Mouse (Mus musculus) gastrocnemius, postnatal 14 days (tissue): Measurements from ENCODE around the gene Cdkl3. TPM values are rescaled to one million over a fixed set of nuclear protein-coding genes. Genes with fewer than 3 reads are reported as not detected.

Experiments
- DNase-seq: peaks from one replicate; pipeline ENCODE4 v3.0.0; 2021; ENCODE audit warnings: mixed read lengths
- intact Hi-C: fragments of 180-260 bp; cut with DNase I; formaldehyde crosslinking; loops from one replicate; pipeline ENCODE4 v1.15.1; 2025; ENCODE audit warnings: low total_unique reads
- total RNA-seq, 2 experiments: library from RNA; stranded (reverse); gene quantifications; 2 replicates each; pipeline ENCODE4 v1.2.3; 2021

Gene Cdkl3
- total RNA-seq, 2 experiments from 2014 or later, result 2.8 to 4.2 TPM

GRCm38 (mm10) chr11:52003505-52003771 is 583 bp upstream of the Cdkl3 start:
- no peak for DNase-seq

GRCm38 (mm10) chr11:52005586-52005985 is 1.6 kb downstream of the Cdkl3 start:
- intact Hi-C loops, result no loop called here
- DNase-seq, result no peak

More at GRCm38 (mm10) chr11:52003505-52003771, 583 bp upstream of the Cdkl3 start:
- intact Hi-C loops, result no loop called here

GRCm38 (mm10) chr11:52011011-52011410 is 7.0 kb downstream of the Cdkl3 start:
- intact Hi-C loops, result no loop called here
- DNase-seq, result no peak

- DNase-seq, result no peak
- intact Hi-C loops, result no loop called here
Measured at GRCm38 (mm10) chr11:52011541-52011940, 7.5 kb downstream of the Cdkl3 start.

GRCm38 (mm10) chr11:52018217-52018616 is 14.2 kb downstream of the Cdkl3 start:
- intact Hi-C loops, result no loop called here

GRCm38 (mm10) chr11:52032356-52032755 is 28.3 kb downstream of the Cdkl3 start:
- intact Hi-C loops, result no loop called here
- no peak for DNase-seq

More at GRCm38 (mm10) chr11:52018217-52018616, 14.2 kb downstream of the Cdkl3 start:
- DNase-seq, result no peak

- no peak for DNase-seq
- intact Hi-C loops, result no loop called here
Measured at GRCm38 (mm10) chr11:52033953-52034352, 29.9 kb downstream of the Cdkl3 start.

- intact Hi-C loops, result no loop called here
Measured at GRCm38 (mm10) chr11:52035905-52036304, 31.9 kb downstream of the Cdkl3 start.

GRCm38 (mm10) chr11:52037659-52038058 is 33.6 kb downstream of the Cdkl3 start:
- no peak for DNase-seq
- intact Hi-C loops, result no loop called here

More at GRCm38 (mm10) chr11:52035905-52036304, 31.9 kb downstream of the Cdkl3 start:
- no peak for DNase-seq

GRCm38 (mm10) chr11:52043224-52043623 is 39.2 kb downstream of the Cdkl3 start:
- DNase-seq, result no peak
- intact Hi-C loops, result no loop called here

GRCm38 (mm10) chr11:52044156-52044555 is 40.1 kb downstream of the Cdkl3 start:
- DNase-seq, result no peak
- intact Hi-C loops, result no loop called here

- no peak for DNase-seq
- intact Hi-C loops, result no loop called here
Measured at GRCm38 (mm10) chr11:52046446-52047165, 42.6 kb downstream of the Cdkl3 start.

GRCm38 (mm10) chr11:52053371-52053770 is 49.4 kb downstream of the Cdkl3 start:
- no peak for DNase-seq
- intact Hi-C loops, result no loop called here

GRCm38 (mm10) chr11:52054728-52055127 is 50.7 kb downstream of the Cdkl3 start:
- intact Hi-C loops, result no loop called here
- no peak for DNase-seq

- intact Hi-C loops, result no loop called here
- no peak for DNase-seq
Measured at GRCm38 (mm10) chr11:52056198-52056597, 52.2 kb downstream of the Cdkl3 start.

GRCm38 (mm10) chr11:52059001-52059400 is 55.0 kb downstream of the Cdkl3 start:
- no peak for DNase-seq
- intact Hi-C loops, result no loop called here

- no peak for DNase-seq
- intact Hi-C loops, result no loop called here
Measured at GRCm38 (mm10) chr11:52060315-52060714, 56.3 kb downstream of the Cdkl3 start.

- DNase-seq, result no peak
- intact Hi-C loops, result no loop called here
Measured at GRCm38 (mm10) chr11:52062406-52062805, 58.4 kb downstream of the Cdkl3 start.

- intact Hi-C loops, result no loop called here
- no peak for DNase-seq
Measured at GRCm38 (mm10) chr11:52064398-52064797, 60.4 kb downstream of the Cdkl3 start.

- DNase-seq, result no peak
- intact Hi-C loops, result no loop called here
Measured at GRCm38 (mm10) chr11:52065841-52066240, 61.8 kb downstream of the Cdkl3 start.

- intact Hi-C loops, result no loop called here
- no peak for DNase-seq
Measured at GRCm38 (mm10) chr11:52071768-52072167, 67.7 kb downstream of the Cdkl3 start.
